Mouse (Mus musculus) embryonic fibroblast, embryonic 13.5 days (primary cell): ENCODE data around the gene Mrps10.
A peak's percentile ranks its signal among the peaks of the same experiment; 100 is the strongest.

Experiments used
- CTCF ChIP-seq: IDR thresholded peaks from 2 replicates; pipeline ENCODE4 v1.5.1; 2011; ENCODE audit warnings: mild to moderate bottlenecking, control low read depth, low read length, moderate library complexity, borderline replicate concordance; ENCODE audit not compliant: insufficient read depth
- POLR2A ChIP-seq: IDR thresholded peaks from 2 replicates; pipeline ENCODE4 v1.6.1; 2011; ENCODE audit warnings: low read depth, mild to moderate bottlenecking, control low read depth, low read length, moderate library complexity

GRCm38 (mm10) chr17:47332001-47332611 is 36.6 kb upstream of the Mrps10 start:
- TF ChIP-seq CTCF, result peak; percentile 9; the same call in 1 of the 2 replicates
- no peak for TF ChIP-seq POLR2A
